Mouse (Mus musculus) embryo, embryonic 10.5 days (tissue): ENCODE data around the gene Flvcr1.
"Not testable (repeated sequence)": the region's sequence is repeated elsewhere in the genome, so short reads cannot be mapped to it uniquely, and the experiment has no call there.

Experiments
- DNase-seq: peaks from one replicate; pipeline ENCODE4 v3.0.0-alpha.2; 2015; ENCODE audit warnings: low spot score

Flvcr1 gene

GRCm38 (mm10) chr1:191041352-191041751 lies 15.4 kb upstream of the Flvcr1 start:
- DNase-seq, result no peak

- no peak for DNase-seq
These were observed 12.0 kb upstream of the Flvcr1 start for GRCm38 (mm10) chr1:191037999-191038398.

GRCm38 (mm10) chr1:191036554-191037334 lies 10.8 kb upstream of the Flvcr1 start, which contains the start of gene Spata45:
Gene Spata45, plus strand, starts transcription at chr1:191036639.
- DNase-seq, result no peak

GRCm38 (mm10) chr1:191035649-191036048 lies 9.7 kb upstream of the Flvcr1 start:
- peak; percentile 49 for DNase-seq

GRCm38 (mm10) chr1:191030922-191031425 lies 5.0 kb upstream of the Flvcr1 start:
- not testable (repeated sequence) for DNase-seq

GRCm38 (mm10) chr1:191030182-191030581 lies 4.2 kb upstream of the Flvcr1 start:
- DNase-seq, result no peak

- peak; percentile 19 for DNase-seq
These were observed 644 bp downstream of the Flvcr1 start for GRCm38 (mm10) chr1:191025016-191026012.

- not testable (repeated sequence) for DNase-seq
These were observed 2.2 kb downstream of the Flvcr1 start for GRCm38 (mm10) chr1:191023806-191024205.

- DNase-seq, result no peak
These were observed 2.8 kb downstream of the Flvcr1 start for GRCm38 (mm10) chr1:191023140-191023539.

- DNase-seq, result no peak
These were observed 4.9 kb downstream of the Flvcr1 start for GRCm38 (mm10) chr1:191021016-191021415.

GRCm38 (mm10) chr1:191020217-191020924 lies 5.6 kb downstream of the Flvcr1 start:
- DNase-seq, result no peak

GRCm38 (mm10) chr1:191019803-191020202 lies 6.2 kb downstream of the Flvcr1 start:
- DNase-seq, result no peak

- no peak for DNase-seq
These were observed 11.7 kb downstream of the Flvcr1 start for GRCm38 (mm10) chr1:191014271-191014670.

GRCm38 (mm10) chr1:191008707-191009106 lies 17.3 kb downstream of the Flvcr1 start:
- no peak for DNase-seq

GRCm38 (mm10) chr1:191002201-191002600 lies 23.8 kb downstream of the Flvcr1 start:
- DNase-seq, result peak; percentile 41

GRCm38 (mm10) chr1:191000686-191001085 lies 25.3 kb downstream of the Flvcr1 start:
- no peak for DNase-seq

GRCm38 (mm10) chr1:190998027-190998426 lies 27.9 kb downstream of the Flvcr1 start:
- no peak for DNase-seq

GRCm38 (mm10) chr1:190996346-190996877 lies 29.5 kb downstream of the Flvcr1 start:
- DNase-seq, result no peak

GRCm38 (mm10) chr1:190995548-190995947 lies 30.4 kb downstream of the Flvcr1 start:
- DNase-seq, result no peak

- no peak for DNase-seq
These were observed 36.4 kb downstream of the Flvcr1 start for GRCm38 (mm10) chr1:190989437-190990082.

- DNase-seq, result no peak
These were observed 44.5 kb downstream of the Flvcr1 start for GRCm38 (mm10) chr1:190981412-190981811.
